ENCODE assay signal across 9 mouse cellular contexts in the genomic region with DNA sequence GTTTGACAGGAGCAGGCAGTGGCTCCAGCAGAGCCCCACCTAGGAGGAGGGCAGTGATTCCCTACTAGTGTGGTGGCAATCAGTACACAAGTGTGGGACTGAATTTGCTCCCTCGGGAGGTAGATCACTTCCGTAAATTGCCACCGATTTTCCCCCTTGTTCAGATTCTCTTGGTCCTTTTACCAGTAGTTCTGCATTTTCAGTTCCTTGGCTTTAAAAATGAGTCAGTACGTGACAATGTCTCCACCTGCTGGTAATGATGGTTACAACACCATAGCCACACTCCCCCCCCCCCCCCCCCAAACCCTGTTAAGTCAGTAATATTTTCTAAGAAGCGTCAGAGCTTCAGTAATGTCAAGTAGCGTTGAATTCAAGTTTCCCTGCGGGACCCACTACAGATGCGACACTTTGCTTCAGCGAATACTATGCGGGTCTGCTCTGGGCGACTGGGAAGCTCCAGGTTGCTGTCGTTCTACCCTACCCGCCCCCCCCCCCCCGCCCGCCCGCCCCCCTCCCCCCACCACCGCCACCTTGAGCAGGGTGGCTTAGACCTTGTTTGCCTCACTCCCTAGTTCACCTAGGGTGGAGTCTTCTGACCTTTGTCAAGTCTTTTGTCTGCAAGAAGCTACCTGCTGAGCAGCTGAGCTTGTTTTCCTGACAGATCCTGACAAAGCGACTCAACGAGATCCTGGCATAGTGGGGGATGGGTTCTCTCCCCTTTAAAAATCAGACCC. TPM values are rescaled to one million over a fixed set of nuclear protein-coding genes. Genes with fewer than 3 reads are reported as not detected.
A peak's percentile ranks its signal among the peaks of the same experiment; 100 is the strongest.
DNase-seq lines count a peak whose midpoint lies in the region; ATAC-seq and TF ChIP-seq lines count a peak whose summit lies in the region.
"Had no signal": no experiment of that assay in that cellular context is flagged by ENCODE, and none has a peak within 500 bp of the region (broad histone marks: within the 10 kb centered on the region; RNA-seq: fewer than 3 reads in every experiment).

No protein-coding gene starts in this region.

- H3K4me2 ChIP-seq in limb, embryonic 11.5 days (ENCODE audit: low read depth, severe bottlenecking) = peak overlapping the region; percentile 37
- H3K4me2 ChIP-seq in midbrain, embryonic 13.5 days (replicated peaks) = peak overlapping the region; percentile 54

- WGBS in limb, embryonic 11.5 days = 2% methylated on average over 14 of the region's 19 CpGs
- under 1% methylated on average over 13 of the region's 19 CpGs for WGBS in midbrain, embryonic 13.5 days
- WGBS in spleen, adult 2 months = 5% methylated on average over 15 of the region's 19 CpGs

- H3K4me3 ChIP-seq in limb, embryonic 11.5 days (ENCODE audit: low read depth, low read length) = peak overlapping the region; percentile 20
- H3K4me3 ChIP-seq in midbrain, embryonic 13.5 days (replicated peaks) = peak overlapping the region; percentile 41
- peak overlapping the region; percentile 47 for H3K4me3 ChIP-seq in spleen, adult 2 months (ENCODE audit: extremely low read depth, insufficient read depth, insufficient read length)

- no peaks in the 10 kb centered on the region for H3K36me3 ChIP-seq in limb, embryonic 11.5 days (ENCODE audit: control insufficient read depth, insufficient read depth, low read length)
- no peaks in the 10 kb centered on the region for H3K36me3 ChIP-seq in midbrain, embryonic 13.5 days
- H3K36me3 ChIP-seq in spleen, adult 2 months (ENCODE audit: control insufficient read depth, insufficient read depth, low read length) = no peaks in the 10 kb centered on the region

- H3K9ac ChIP-seq in limb, embryonic 11.5 days (ENCODE audit: low read length) = peak overlapping the region; percentile 50
- H3K9ac ChIP-seq in midbrain, embryonic 13.5 days (replicated peaks) = peak overlapping the region; percentile 62

- DNase-seq in CD4-positive helper T cell, adult 2 months (ENCODE audit: low read depth, low spot score) = peak; percentile 68
- DNase-seq in adrenal gland, adult 8-10 months = peak; percentile 5
- peak; percentile 40 for DNase-seq in embryo, embryonic 11.5 days (ENCODE audit: low read depth, low spot score)
- peak; percentile 67 for DNase-seq in heart, adult 8-10 months (ENCODE audit: low spot score)
- peak; percentile 25 to 46 for DNase-seq in kidney, adult 8-10 months
- peak; percentile 64 for DNase-seq in limb, embryonic 11.5 days (ENCODE audit: low spot score)
- peak; percentile 42 to 61 for DNase-seq in spleen, adult 2 months (ENCODE audit: low read depth in 1 of 2, low spot score in 2 of 2)

- no peak for TF ChIP-seq POLR2A in spleen, adult 2 months (IDR thresholded peaks at IDR 0.05; ENCODE audit: low read depth, low read length)

- H3K9me3 ChIP-seq in limb, embryonic 11.5 days (ENCODE audit: control insufficient read depth, low read length) = no peaks in the 10 kb centered on the region
- no peaks in the 10 kb centered on the region for H3K9me3 ChIP-seq in midbrain, embryonic 13.5 days

- peak; percentile 73; the same call in 1 of the 2 replicates for ATAC-seq in limb, embryonic 11.5 days (ENCODE audit: insufficient number of reproducible peaks, low FRiP score, low TSS enrichment, low read depth)
- peak; percentile 89 for ATAC-seq in midbrain, embryonic 13.5 days

- H3K27me3 ChIP-seq in limb, embryonic 11.5 days (ENCODE audit: control insufficient read depth, insufficient read depth, low read length) = no peaks in the 10 kb centered on the region
- no peaks in the 10 kb centered on the region for H3K27me3 ChIP-seq in midbrain, embryonic 13.5 days
- no peaks in the 10 kb centered on the region for H3K27me3 ChIP-seq in spleen, adult 2 months (ENCODE audit: control insufficient read depth, insufficient read depth, low read length)

- no peak for TF ChIP-seq CTCF in spleen, adult 2 months (IDR thresholded peaks at IDR 0.05; ENCODE audit: extremely low read depth, insufficient read depth, insufficient read length, insufficient replicate concordance)

- H3K4me1 ChIP-seq in limb, embryonic 11.5 days (ENCODE audit: control insufficient read depth, insufficient read depth, low read length) = no peaks in the 10 kb centered on the region
- peaks cover 5% of the 10 kb centered on the region for H3K4me1 ChIP-seq in midbrain, embryonic 13.5 days (replicated peaks)
- peaks cover 2% of the 10 kb centered on the region; the same call in 1 of the 2 replicates for H3K4me1 ChIP-seq in spleen, adult 2 months (ENCODE audit: control insufficient read depth, insufficient read depth, insufficient read length)

- no peak overlapping the region for H3K27ac ChIP-seq in limb, embryonic 11.5 days (replicated peaks; ENCODE audit: low read depth, low read length)
- H3K27ac ChIP-seq in midbrain, embryonic 13.5 days = peak overlapping the region; percentile 48
- no peak overlapping the region for H3K27ac ChIP-seq in spleen, adult 2 months (ENCODE audit: insufficient read depth, low read length)

RNA-seq across cellular contexts. Expression of a gene that starts 13.4 kb away (rescaled TPM):
- 1 to 10 TPM; 2.8 to 4.4 (median 3.1) TPM for total RNA-seq in adrenal gland, adult 8-10 months (2022)
- under 1 TPM in 3 of 4 experiments, not detected in 1; 0.66 to 0.75 (median 0.72) TPM for total RNA-seq in heart, adult 8-10 months (2022)
- polyA plus RNA-seq in limb, embryonic 11.5 days (2014; fragmentation: Nextera tagmentation; extraction: Ambion mirVana) = 2.7 and 2.9 TPM in 2 replicates
- polyA plus RNA-seq in midbrain, embryonic 13.5 days (2015; fragmentation: Nextera tagmentation; extraction: Ambion mirVana) = 5.4 and 6.9 TPM in 2 replicates
- 0.16 TPM in 1 of 2 replicates, not detected in the other for polyA plus RNA-seq in spleen, adult 2 months (2012; rRNA removed)

RNA-seq across cellular contexts. Expression of a gene that starts 18.8 kb away (rescaled TPM):
- total RNA-seq in adrenal gland, adult 8-10 months (2022) = not detected
- total RNA-seq in heart, adult 8-10 months (2022) = under 1 TPM in 1 of 4 experiments, not detected in 3; 0.47 TPM
- not detected in 2 replicates for polyA plus RNA-seq in limb, embryonic 11.5 days (2014; fragmentation: Nextera tagmentation; extraction: Ambion mirVana)
- polyA plus RNA-seq in midbrain, embryonic 13.5 days (2015; fragmentation: Nextera tagmentation; extraction: Ambion mirVana) = not detected in 2 replicates
- not detected in 2 replicates for polyA plus RNA-seq in spleen, adult 2 months (2012; rRNA removed)
- total RNA-seq: gastrocnemius, postnatal 4 days had no signal

RNA-seq across cellular contexts. Expression of a gene that starts 30.7 kb away (rescaled TPM):
- total RNA-seq in adrenal gland, adult 8-10 months (2022) = 1 to 10 TPM; 4.5 to 8.0 (median 7.4) TPM
- total RNA-seq in heart, adult 8-10 months (2022) = 1 to 10 TPM; 1.3 to 2.9 (median 2.2) TPM
- polyA plus RNA-seq in limb, embryonic 11.5 days (2014; fragmentation: Nextera tagmentation; extraction: Ambion mirVana) = 7.5 and 8.0 TPM in 2 replicates
- polyA plus RNA-seq in midbrain, embryonic 13.5 days (2015; fragmentation: Nextera tagmentation; extraction: Ambion mirVana) = 12.0 and 12.7 TPM in 2 replicates
- 0.19 TPM in 2 replicates for polyA plus RNA-seq in spleen, adult 2 months (2012; rRNA removed)

Comparison
In these comparisons a context has a peak if more than half of its experiments do, and no peak if none do; other contexts are left out.
1. DNase-seq: peak in every context shown above with its lines; median percentile 68 in CD4-positive helper T cell, adult 2 months; 67 in heart, adult 8-10 months; 64 in limb, embryonic 11.5 days; 52 in spleen, adult 2 months; 40 in embryo, embryonic 11.5 days; 36 in kidney, adult 8-10 months; 5 in adrenal gland, adult 8-10 months.